Mouse (Mus musculus): ENCODE measurements around the gene Ubl7.

DNA sequence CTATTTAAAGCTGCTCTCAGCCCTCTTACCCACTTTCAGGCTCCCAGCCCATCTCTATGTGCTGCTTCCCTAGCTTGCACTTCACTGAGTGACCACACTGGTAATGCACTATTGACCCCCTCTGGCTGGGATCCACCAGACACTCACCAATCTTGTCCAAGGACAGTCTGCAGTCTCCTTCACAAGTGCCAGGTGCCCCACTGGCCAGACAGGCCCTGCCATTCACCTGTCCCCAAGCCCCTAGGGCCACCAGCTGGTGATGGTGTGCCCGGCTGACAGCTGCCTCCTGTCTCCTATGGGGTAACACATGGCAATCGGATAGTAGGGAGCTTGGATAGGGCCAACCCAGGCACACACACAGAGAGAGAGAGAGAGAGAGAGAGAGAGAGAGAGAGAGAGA is 31.3 kb downstream of the Ubl7 start:
- TF ChIP-seq EP300 (optimal IDR thresholded peaks at IDR 0.05), result no peak
- no peak for TF ChIP-seq CTCF (IDR thresholded peaks at IDR 0.05; ENCODE audit: low read depth)
